Mouse (Mus musculus) heart, adult 11 months (tissue): ENCODE results near the gene Nphs2.
A peak's percentile ranks its signal among the peaks of the same experiment; 100 is the strongest.
"Not testable (repeated sequence)": the region's sequence is repeated elsewhere in the genome, so short reads cannot be mapped to it uniquely, and the experiment has no call there.

Source experiments
- DNase-seq: peaks from one replicate; pipeline ENCODE4 v3.0.0; 2022

Nphs2 gene

GRCm38 (mm10) chr1:156310630-156311029 lies at the start of gene Nphs2:
TSS of gene Nphs2 (plus strand) at chr1:156310727.
- peak; percentile 61 for DNase-seq

GRCm38 (mm10) chr1:156263352-156263751 lies 47.2 kb upstream of the Nphs2 start:
- no peak for DNase-seq

DNA sequence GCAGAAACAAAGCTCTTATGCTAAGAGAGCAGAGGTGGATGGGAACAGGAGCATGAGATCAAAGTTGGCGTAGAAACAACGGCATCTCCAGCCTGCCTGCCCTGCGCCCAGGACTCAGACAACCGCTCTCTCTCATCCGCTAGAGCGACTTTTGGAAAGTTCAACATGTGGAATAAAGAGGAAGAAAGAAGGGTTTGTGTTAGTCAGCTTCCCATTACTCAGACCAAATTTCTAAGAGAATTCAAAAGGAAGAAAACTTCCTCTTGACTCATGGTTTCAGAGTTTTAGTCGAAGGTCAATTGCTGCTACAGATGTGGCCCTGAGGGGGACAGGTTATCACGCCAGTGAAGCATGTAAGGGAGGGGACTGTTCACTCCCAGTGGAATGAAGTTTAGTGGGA lies 46.6 kb upstream of the Nphs2 start:
- DNase-seq = no peak

DNA sequence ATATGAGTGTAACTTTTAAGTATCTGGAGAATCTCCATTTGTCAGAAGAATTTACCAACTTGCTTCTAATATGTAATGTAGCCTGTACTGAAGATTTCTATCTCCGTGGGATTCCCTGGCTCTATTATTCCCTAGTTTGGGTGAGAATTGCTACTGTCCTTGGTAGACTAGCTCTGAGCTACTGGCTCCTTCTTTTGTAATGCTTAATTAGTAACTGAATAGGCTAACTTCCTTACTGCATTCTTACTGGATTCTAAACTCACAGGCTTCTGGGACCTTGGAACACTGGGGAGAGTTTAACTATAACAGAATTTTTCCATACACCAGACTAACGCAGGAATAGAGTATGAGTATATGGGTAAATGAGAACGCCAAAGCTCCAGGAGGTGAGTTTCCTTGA lies 42.0 kb upstream of the Nphs2 start:
- DNase-seq = not testable (repeated sequence)

DNA sequence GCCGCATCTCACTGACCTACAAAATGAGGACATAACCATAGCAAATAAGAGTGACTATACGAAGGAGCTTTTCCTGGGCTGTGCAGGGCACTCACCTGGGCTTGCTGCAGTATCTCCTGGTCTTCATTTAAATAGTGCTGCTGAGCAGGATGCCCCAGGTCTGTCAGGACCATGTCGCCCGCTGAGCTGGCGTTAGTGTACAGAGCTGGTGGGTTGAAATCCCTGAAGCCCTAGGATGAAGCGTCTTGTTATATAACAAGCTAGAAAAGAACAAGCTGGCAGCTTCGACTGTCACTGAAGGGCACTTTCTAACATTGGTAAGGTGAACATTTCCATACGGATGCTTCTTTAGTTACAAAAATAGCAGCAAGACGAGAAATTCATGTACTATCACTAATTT lies 40.1 kb upstream of the Nphs2 start:
- peak; percentile 51 for DNase-seq

DNA sequence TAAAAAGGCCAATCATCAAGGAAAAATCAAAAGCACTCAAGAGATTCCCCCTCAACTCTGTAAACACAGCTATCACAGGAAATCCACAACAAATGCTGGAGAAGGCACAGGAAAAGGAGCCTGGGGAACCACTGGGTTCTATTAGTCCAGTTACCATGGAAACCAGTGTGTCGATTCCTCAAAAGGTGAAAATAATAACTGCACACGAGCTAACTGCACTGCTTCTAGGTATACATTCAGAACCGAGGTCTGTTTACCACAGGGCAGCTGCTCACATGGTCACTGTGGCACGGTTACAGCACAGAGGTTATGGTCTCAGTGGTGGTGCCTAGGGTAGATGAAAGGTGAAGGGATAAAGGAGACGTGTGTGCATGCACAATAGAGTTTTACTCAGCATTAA lies 38.9 kb upstream of the Nphs2 start:
- DNase-seq = peak; percentile 75

DNA sequence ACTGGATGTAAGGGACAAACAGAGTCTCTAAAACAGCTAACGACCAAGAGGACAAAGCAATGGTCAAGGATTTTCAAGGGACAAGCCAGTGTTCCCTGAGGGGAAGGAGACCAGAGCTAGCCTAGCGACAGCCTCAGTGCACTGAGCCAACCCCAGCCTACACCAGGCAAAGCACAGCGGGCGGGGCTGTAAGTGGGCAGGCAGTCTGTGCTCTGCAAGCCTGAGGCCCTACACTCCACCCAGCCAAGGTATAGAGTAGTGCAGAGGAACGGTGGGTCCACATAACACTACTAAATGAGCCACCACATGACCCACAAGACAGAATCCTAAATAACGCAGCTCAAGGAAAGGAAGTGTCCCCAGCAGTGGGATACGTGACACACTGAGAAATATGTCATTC lies 36.9 kb upstream of the Nphs2 start:
- peak; percentile 73 for DNase-seq

GRCm38 (mm10) chr1:156280131-156280530 lies 30.4 kb upstream of the Nphs2 start:
- DNase-seq = peak; percentile 40

DNA sequence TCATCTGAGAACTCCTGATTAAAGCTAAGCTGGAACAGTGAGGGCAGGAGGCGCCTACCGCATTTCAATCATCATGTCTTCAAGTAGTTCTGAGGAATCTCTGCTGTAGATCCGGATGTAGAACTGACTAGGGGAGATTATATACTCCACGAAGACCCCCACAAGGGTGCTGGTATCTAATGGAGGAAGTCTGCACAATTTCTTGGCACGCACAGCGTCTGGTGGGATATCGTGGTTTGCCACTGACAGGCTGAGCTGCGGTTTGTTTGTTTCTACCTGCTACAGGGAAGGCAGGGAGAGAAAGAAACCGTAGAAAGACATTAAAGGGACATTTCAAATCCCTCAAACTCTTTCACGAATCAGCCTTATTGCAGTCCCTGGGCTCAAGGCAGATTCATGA lies 26.3 kb upstream of the Nphs2 start:
- DNase-seq = peak; percentile 61

GRCm38 (mm10) chr1:156284851-156285540 lies 25.5 kb upstream of the Nphs2 start:
- peak; percentile 53 for DNase-seq

- DNase-seq = no peak
These were observed 25.0 kb upstream of the Nphs2 start for GRCm38 (mm10) chr1:156285541-156285896.

- peak; percentile 25 for DNase-seq
These were observed 21.8 kb upstream of the Nphs2 start for GRCm38 (mm10) chr1:156288556-156289221.

DNA sequence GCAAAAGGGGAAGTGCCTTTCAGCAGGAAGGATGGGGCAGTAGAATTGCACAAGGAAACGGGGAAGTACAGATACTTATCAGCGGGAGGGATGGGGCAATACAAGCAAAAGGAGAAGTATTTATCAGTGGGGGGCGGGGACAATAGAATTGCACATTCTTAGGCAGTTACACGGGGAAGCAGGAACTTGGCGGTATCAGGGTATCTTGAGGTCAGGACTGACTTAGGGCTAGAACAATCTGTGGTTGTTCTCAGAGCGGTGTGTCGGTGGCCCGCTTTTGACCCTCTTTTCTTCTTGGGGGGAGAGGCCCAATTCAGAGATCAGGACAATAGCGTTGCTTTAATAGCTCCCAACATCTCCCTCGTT lies 21.3 kb upstream of the Nphs2 start:
- peak; percentile 36 for DNase-seq

DNA sequence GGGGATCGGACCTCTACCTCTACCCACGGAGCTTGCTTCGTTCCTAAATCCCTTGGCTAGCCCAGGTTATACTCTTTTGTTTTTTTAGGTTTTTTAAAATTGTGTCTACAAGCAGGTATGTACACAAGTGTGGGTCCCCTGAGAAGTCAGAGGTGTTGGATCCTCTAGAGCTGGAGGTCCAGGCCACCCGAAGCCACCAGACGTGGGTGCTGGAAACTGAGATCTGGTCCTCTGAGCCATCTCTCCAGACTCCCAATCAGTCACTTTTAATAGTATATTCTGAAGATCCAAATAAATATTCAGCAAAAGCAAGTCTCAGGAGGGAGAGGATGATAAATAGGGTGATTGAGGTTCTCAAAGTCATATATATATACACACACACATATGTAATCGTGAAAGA lies 20.5 kb upstream of the Nphs2 start:
- no peak for DNase-seq

GRCm38 (mm10) chr1:156302911-156303749 lies 7.4 kb upstream of the Nphs2 start, which contains the start of gene Tdrd5:
TSS of gene Tdrd5 (minus strand) at chr1:156303664.
- peak; percentile 83 for DNase-seq

DNA sequence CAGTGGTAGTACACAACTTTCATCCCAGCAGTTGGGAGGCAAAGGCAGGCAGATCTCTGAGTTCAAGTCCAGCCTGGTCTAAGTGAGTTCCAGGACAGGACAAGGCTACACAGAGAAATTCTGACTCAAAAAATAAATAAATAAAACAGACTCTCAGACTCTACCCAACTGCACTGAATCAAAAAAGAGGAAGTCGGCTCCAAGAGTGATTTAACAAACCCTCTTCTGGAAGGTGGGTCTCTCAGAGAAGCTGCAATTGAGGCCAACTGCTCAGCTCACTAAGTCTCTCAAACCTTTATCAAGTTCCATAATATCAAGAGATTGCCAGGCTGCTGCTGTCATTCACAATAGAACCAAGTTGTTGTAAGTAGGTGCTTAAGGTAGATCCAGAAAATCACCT lies 1.9 kb upstream of the Nphs2 start:
- peak; percentile 43 for DNase-seq

GRCm38 (mm10) chr1:156323126-156323525 lies 12.6 kb downstream of the Nphs2 start:
- DNase-seq = peak; percentile 51

DNA sequence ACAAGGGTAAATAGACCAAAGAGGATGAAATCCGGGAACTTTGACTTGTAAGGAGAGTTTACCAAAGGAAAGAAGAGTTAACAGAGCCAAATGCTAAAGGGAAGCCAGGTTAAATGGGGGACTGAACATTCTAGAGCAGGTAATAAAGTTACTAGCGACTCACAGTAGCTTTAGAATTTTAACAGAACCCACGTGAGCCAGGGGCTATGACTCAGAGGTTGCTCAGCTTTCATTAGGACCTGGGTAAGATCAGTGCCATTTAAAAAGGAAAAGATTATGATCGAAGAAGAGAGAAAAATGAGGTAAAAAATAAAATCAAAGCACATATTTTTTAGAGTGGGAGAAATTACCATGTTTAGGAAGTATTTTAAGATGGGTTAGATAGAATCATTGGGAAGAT lies 30.3 kb downstream of the Nphs2 start:
- DNase-seq = no peak

- no peak for DNase-seq
These were observed 33.9 kb downstream of the Nphs2 start for GRCm38 (mm10) chr1:156344433-156344832.

- no peak for DNase-seq
These were observed 35.1 kb downstream of the Nphs2 start for GRCm38 (mm10) chr1:156345633-156346032.

GRCm38 (mm10) chr1:156349031-156349430 lies 38.5 kb downstream of the Nphs2 start:
- DNase-seq = no peak

DNA sequence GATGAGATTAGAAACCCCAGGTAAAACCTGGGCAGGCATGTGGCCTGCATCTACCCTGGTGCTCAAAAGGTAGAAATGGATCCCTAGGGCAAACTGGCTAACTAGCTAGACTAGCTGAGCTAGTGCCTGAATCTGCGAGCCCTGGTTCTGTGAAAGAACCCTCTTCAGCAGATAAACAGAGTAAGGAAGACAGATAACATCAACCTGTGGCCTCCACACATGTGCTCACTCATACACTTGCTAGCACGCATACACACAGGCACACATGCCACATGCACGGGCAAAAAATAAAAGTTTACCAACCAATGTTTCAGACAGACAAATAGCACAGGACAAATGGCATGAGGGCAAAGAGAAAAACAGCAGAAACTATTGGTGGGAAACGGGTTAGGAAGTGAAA lies 39.9 kb downstream of the Nphs2 start:
- no peak for DNase-seq

- DNase-seq = no peak
These were observed 41.9 kb downstream of the Nphs2 start for GRCm38 (mm10) chr1:156352466-156352865.

DNA sequence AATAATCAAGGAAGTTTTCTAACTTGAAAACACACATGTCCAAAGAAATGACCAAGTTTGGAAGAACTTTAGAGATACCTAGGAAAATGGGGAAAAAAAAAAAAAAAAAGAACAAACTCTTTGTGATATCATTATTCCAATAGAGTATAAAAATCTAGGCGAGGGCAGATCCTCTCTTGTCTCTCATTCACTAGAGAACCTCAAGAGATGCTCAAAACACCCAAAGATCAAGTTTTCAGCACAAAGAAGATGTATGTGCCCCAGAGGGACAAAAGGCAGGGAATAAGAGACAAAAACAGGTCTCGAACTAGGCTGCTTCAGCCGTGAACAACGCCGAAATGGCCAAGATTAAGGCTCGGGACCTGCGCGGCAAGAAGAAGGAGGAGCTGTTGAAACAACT lies 55.2 kb downstream of the Nphs2 start, which contains the start of gene Gm2000:
Gene Gm2000 (plus strand): TSS at position 301 of the 400 bp plus-strand sequence.
- DNase-seq = no peak
